9 mouse cellular contexts compared by ENCODE assay signal in the genomic region with DNA sequence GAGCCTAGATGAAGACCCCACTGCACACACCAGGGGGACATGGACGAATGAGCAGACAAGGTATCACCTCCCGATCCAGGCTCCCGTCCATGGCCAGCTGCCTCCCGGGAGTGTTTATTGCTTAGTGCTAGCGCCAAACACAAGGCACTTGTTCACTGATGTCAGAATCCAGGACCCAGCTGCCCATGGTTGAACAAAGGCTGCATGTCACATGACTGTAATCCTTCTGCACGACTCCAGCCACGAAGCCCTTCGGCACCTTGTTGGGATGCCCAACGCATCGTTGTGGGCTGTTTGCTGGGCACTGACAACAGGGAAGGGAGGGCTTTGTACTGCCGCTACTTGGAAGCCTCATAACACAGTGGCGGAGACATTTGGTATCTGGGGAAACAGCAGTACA. TPM values are rescaled to one million over a fixed set of nuclear protein-coding genes. Genes with fewer than 3 reads are reported as not detected.
DNase-seq lines count a peak whose midpoint lies in the region; ATAC-seq and TF ChIP-seq lines count a peak whose summit lies in the region.
"Had no signal": no experiment of that assay in that cellular context is flagged by ENCODE, and none has a peak within 500 bp of the region (broad histone marks: within the 10 kb centered on the region; RNA-seq: fewer than 3 reads in every experiment).

A gene (plus strand): TSS at position 367 of the 400 bp plus-strand sequence.

- peak within 1 kb of the TSS; percentile 82 for H3K27ac ChIP-seq in heart, embryonic 10.5 days
- H3K27ac ChIP-seq in hindbrain, embryonic 13.5 days, result peak within 1 kb of the TSS; percentile 35
- peak within 1 kb of the TSS; percentile 72 for H3K27ac ChIP-seq in limb, embryonic 11.5 days (replicated peaks; ENCODE audit: low read depth, low read length)

- no peak for TF ChIP-seq CTCF in brain, embryonic 14.5 days (IDR thresholded peaks at IDR 0.05; ENCODE audit: borderline replicate concordance, extremely low read depth, insufficient read depth, insufficient read length)

- H3K36me3 ChIP-seq in heart, embryonic 10.5 days, result peaks cover 11% of the 10 kb centered on the region; the same call in 1 of the 2 replicates
- no peaks in the 10 kb centered on the region for H3K36me3 ChIP-seq in hindbrain, embryonic 13.5 days
- H3K36me3 ChIP-seq in limb, embryonic 11.5 days (ENCODE audit: control insufficient read depth, insufficient read depth, low read length), result peaks cover 2% of the 10 kb centered on the region

- ATAC-seq in hindbrain, embryonic 13.5 days (ENCODE audit: low FRiP score), result peak; percentile 23; the same call in 1 of the 2 replicates
- ATAC-seq in limb, embryonic 11.5 days (ENCODE audit: insufficient number of reproducible peaks, low FRiP score, low TSS enrichment, low read depth), result no peak

- H3K9ac ChIP-seq in hindbrain, embryonic 13.5 days, result peak within 1 kb of the TSS; percentile 55; the same call in 1 of the 2 replicates
- H3K9ac ChIP-seq in limb, embryonic 11.5 days (ENCODE audit: low read length), result peak within 1 kb of the TSS; percentile 39

- no peaks in the 10 kb centered on the region for H3K9me3 ChIP-seq in heart, embryonic 10.5 days
- no peaks in the 10 kb centered on the region for H3K9me3 ChIP-seq in hindbrain, embryonic 13.5 days
- H3K9me3 ChIP-seq in limb, embryonic 11.5 days (ENCODE audit: control insufficient read depth, low read length), result no peaks in the 10 kb centered on the region

- 81% methylated on average over 12 of the region's 12 CpGs for WGBS in heart, embryonic 10.5 days
- WGBS in hindbrain, embryonic 13.5 days, result 37% methylated on average over 12 of the region's 12 CpGs
- WGBS in limb, embryonic 11.5 days, result 65% methylated on average over 12 of the region's 12 CpGs

- TF ChIP-seq POLR2A in brain, embryonic 14.5 days (IDR thresholded peaks at IDR 0.05; ENCODE audit: borderline replicate concordance, extremely low read depth, insufficient read depth, insufficient read length, poor library complexity, severe bottlenecking), result no peak

- peak within 1 kb of the TSS; percentile 38 for H3K4me3 ChIP-seq in heart, embryonic 10.5 days
- peak within 1 kb of the TSS; percentile 18 for H3K4me3 ChIP-seq in hindbrain, embryonic 13.5 days
- no peak within 1 kb of the TSS for H3K4me3 ChIP-seq in limb, embryonic 11.5 days (ENCODE audit: low read depth, low read length)

- no peak for DNase-seq in heart, embryonic 10.5 days (ENCODE audit: low spot score)
- no peak for DNase-seq in heart, postnatal 14 days
- DNase-seq in brain, embryonic 14.5 days (ENCODE audit: low read depth), result peak; percentile 85
- peak; percentile 53 for DNase-seq in limb, embryonic 11.5 days (ENCODE audit: low spot score)
- DNase-seq in right cerebral cortex, postnatal 10 days (ENCODE audit: low spot score in 2 of 2), result peak; percentile 80 to 88
- DNase-seq in ovary, postnatal 36 days (ENCODE audit: low spot score), result no peak
- no peak for DNase-seq in spleen, adult 12 weeks (ENCODE audit: low spot score)

- peak within 1 kb of the TSS; percentile 43 for H3K4me2 ChIP-seq in hindbrain, embryonic 13.5 days
- peak within 1 kb of the TSS; percentile 22; the same call in 1 of the 2 replicates for H3K4me2 ChIP-seq in limb, embryonic 11.5 days (ENCODE audit: low read depth, severe bottlenecking)

- H3K4me1 ChIP-seq in heart, embryonic 10.5 days, result peaks cover 62% of the 10 kb centered on the region
- H3K4me1 ChIP-seq in hindbrain, embryonic 13.5 days (replicated peaks), result peaks cover 54% of the 10 kb centered on the region
- peaks cover 39% of the 10 kb centered on the region for H3K4me1 ChIP-seq in limb, embryonic 11.5 days (ENCODE audit: control insufficient read depth, insufficient read depth, low read length)

- intact Hi-C loops in heart, postnatal 14 days (cut with DNase I), result no loop called here

- H3K27me3 ChIP-seq in heart, embryonic 10.5 days (ENCODE audit: insufficient read depth, poor library complexity, severe bottlenecking), result peaks cover 60% of the 10 kb centered on the region
- peaks cover 72% of the 10 kb centered on the region for H3K27me3 ChIP-seq in hindbrain, embryonic 13.5 days
- H3K27me3 ChIP-seq in limb, embryonic 11.5 days (ENCODE audit: control insufficient read depth, insufficient read depth, low read length), result no peaks in the 10 kb centered on the region

RNA-seq across cellular contexts. Expression of the gene that starts here (rescaled TPM):
- polyA plus RNA-seq in heart, embryonic 10.5 days (2016; fragmentation: Nextera tagmentation; extraction: Ambion mirVana), result not detected in 2 replicates
- not detected for total RNA-seq in heart, postnatal 14 days (2021)
- polyA plus RNA-seq in brain, embryonic 14.5 days (2012; rRNA removed), result not detected in 2 replicates
- not detected in 2 replicates for polyA plus RNA-seq in hindbrain, embryonic 13.5 days (2015; fragmentation: Nextera tagmentation; extraction: Ambion mirVana)
- polyA plus RNA-seq in limb, embryonic 11.5 days (2014; fragmentation: Nextera tagmentation; extraction: Ambion mirVana), result 0.17 TPM in 1 of 2 replicates, not detected in the other
- total RNA-seq: hematopoietic stem cell, adult 5-6 weeks had no signal

Comparison
In these comparisons a context has a peak if more than half of its experiments do, and no peak if none do; other contexts are left out.
1. Peak in DNase-seq in brain, embryonic 14.5 days; RNA of the gene not detected or under 1 TPM.
2. Peak in ATAC-seq, H3K4me3 ChIP-seq, H3K27ac ChIP-seq, H3K9ac ChIP-seq and H3K4me2 ChIP-seq in hindbrain, embryonic 13.5 days; RNA of the gene not detected or under 1 TPM.
3. Peak in DNase-seq, H3K27ac ChIP-seq, H3K9ac ChIP-seq and H3K4me2 ChIP-seq in limb, embryonic 11.5 days; RNA of the gene not detected or under 1 TPM.
4. DNase-seq: peak in right cerebral cortex, postnatal 10 days (2 of 2); none in heart, embryonic 10.5 days (single experiment), heart, postnatal 14 days (0 of 2), ovary, postnatal 36 days (single experiment) and spleen, adult 12 weeks (single experiment).
5. Peak in every context shown above with its lines, with median percentiles within 50 percentile points of each other: H3K27ac ChIP-seq.